Mouse (Mus musculus): ENCODE data around the gene Ptprt. TPM values are rescaled to one million over a fixed set of nuclear protein-coding genes. Genes with fewer than 3 reads are reported as not detected.

Gene Ptprt
- polyA plus RNA-seq, 1 experiment: 0.39 TPM

DNA sequence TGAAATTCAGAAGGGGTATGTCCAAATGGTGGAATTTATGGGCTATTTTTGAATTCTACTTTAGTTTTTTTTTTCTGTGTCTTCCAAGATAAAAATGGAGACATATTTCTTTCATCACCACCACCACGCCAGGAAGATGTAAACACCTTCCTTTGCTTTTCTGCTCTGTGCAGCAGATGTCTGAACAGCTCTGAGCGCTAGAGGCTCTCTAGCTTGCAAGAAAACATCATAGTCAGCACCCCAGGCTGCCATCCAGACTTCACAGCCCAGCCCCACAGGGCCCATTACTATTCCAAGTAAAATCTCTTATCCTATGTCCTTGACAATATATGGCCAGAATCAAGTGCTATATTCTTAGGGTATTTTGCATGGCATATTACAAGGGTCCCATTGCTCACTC, 542.9 kb downstream of the Ptprt start:
- Histone ChIP-seq H3K4me3 (ENCODE audit: low read depth, low read length) (no peak overlapping the region), H3K27ac (ENCODE audit: insufficient read depth, low read depth, low read length) (no peak overlapping the region), H3K36me3 (ENCODE audit: control insufficient read depth, insufficient read depth, low read length) (no peaks in the 10 kb centered on the region), H3K4me1 (ENCODE audit: control insufficient read depth, insufficient read depth, insufficient read length, low read length) (no peaks in the 10 kb centered on the region), H3K27me3 (ENCODE audit: control insufficient read depth, insufficient read depth, low read length) (no peaks in the 10 kb centered on the region)
- WGBS: 53% methylated on average over 2 of the region's 2 CpGs
- TF ChIP-seq CTCF (IDR thresholded peaks at IDR 0.05; ENCODE audit: extremely low read depth, insufficient read length, insufficient replicate concordance, low read depth, low read length) (no peak), POLR2A (IDR thresholded peaks at IDR 0.05; ENCODE audit: low read depth, low read length) (no peak)

DNA sequence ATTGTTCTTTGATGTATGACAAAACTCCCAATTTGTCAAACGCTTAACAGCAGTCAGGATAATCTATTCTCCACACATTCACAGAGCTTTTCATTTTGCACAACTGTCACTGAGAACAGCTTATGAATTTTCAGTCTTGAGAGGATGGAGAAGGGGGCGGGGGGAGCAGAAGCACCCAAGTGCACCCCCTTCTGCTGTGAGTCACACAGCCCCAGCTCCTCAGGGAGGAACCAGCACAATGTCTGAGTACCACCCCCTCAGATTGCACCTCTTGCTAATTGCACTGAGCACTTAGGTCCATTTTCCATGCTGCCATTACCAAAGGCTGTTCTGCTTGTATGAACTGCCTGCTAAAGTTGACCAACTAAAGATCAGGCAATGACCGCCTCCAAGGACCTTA, 578.6 kb downstream of the Ptprt start:
- no peaks in the 10 kb centered on the region for H3K36me3 ChIP-seq (ENCODE audit: control insufficient read depth, insufficient read depth, low read length)
- H3K4me3 ChIP-seq (ENCODE audit: low read depth, low read length): no peak overlapping the region
- TF ChIP-seq CTCF (IDR thresholded peaks at IDR 0.05; ENCODE audit: extremely low read depth, insufficient read length, insufficient replicate concordance, low read depth, low read length) (no peak), POLR2A (IDR thresholded peaks at IDR 0.05; ENCODE audit: low read depth, low read length) (no peak)
- no peak overlapping the region for H3K27ac ChIP-seq (ENCODE audit: insufficient read depth, low read depth, low read length)
- WGBS: 85% methylated on average over 3 of the region's 3 CpGs
- no peaks in the 10 kb centered on the region for H3K4me1 ChIP-seq (ENCODE audit: control insufficient read depth, insufficient read depth, insufficient read length, low read length)
- no peaks in the 10 kb centered on the region for H3K27me3 ChIP-seq (ENCODE audit: control insufficient read depth, insufficient read depth, low read length)

DNA sequence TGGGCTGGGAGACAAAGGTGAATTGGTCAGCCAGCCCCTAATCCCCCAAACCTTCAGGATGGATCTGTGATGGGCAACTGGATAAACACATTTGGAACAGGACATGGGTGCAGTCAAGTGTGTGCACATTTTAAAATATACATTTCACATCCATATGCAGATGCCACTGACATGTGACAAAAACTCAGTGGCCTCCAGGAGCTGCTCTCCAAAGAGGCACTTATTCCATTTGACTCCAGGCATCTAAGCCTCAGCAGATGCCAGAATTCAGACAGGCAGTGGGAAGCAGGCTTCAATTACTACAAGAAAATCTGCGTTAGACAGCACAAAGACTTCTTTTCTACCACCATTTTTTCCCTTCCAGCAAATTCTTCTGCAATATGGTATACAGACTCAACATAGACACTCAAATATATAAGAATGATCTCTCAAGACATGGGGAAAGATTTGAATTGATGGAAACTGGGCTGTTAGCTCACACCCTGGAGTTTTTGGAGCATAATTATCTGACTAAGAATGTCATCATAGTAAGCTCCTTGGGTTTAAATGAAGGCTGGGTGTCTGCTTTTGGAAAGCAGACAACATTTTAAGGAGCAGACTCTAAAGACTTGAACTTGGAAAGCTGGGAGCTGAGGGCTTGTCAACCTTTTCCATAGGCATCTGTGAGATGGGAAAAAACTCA, 580.1 kb downstream of the Ptprt start:
- no peak overlapping the region for H3K27ac ChIP-seq (ENCODE audit: insufficient read depth, low read depth, low read length)
- 71% methylated on average over 1 of the region's 1 CpGs for WGBS
- no peaks in the 10 kb centered on the region for H3K27me3 ChIP-seq (ENCODE audit: control insufficient read depth, insufficient read depth, low read length)
- H3K4me1 ChIP-seq (ENCODE audit: control insufficient read depth, insufficient read depth, insufficient read length, low read length): no peaks in the 10 kb centered on the region
- H3K36me3 ChIP-seq (ENCODE audit: control insufficient read depth, insufficient read depth, low read length): no peaks in the 10 kb centered on the region
- H3K4me3 ChIP-seq (ENCODE audit: low read depth, low read length): no peak overlapping the region
- no peak for TF ChIP-seq POLR2A (IDR thresholded peaks at IDR 0.05; ENCODE audit: low read depth, low read length)
- no peak for TF ChIP-seq CTCF (IDR thresholded peaks at IDR 0.05; ENCODE audit: extremely low read depth, insufficient read length, insufficient replicate concordance, low read depth, low read length)

DNA sequence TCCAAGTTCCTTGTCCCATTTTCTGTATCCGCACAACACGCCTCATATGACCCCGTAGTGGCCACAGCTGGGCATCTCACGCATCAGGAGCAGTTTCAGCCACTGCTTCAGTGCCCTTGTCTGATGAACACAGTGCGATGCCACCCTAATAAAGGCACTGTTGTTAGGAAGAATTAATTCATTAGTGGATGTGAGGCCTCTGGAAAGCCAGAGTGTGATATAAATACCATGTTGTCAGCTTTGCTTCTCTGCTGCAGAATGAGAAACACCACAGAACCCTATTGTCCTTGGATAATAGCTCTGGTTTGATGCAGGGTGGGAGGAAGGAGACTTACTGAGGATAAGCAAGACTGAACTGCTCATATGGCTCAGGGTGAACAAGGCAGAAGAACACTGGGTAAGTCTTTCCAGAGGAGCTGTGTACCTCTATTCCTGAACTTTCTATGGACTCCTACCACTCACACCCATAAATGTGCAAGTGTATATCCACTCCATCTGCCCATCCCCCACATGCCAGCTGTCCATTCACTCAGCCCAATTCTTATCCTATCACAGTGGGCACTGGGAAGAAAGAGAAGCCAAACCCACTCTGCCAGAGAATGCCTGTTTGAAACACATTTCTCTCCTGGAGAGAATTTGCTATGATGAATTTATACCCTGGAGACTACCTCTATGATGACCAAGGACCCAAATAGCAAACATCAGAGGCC, 582.2 kb downstream of the Ptprt start:
- no peak overlapping the region for H3K4me3 ChIP-seq (ENCODE audit: low read depth, low read length)
- H3K27me3 ChIP-seq (ENCODE audit: control insufficient read depth, insufficient read depth, low read length): no peaks in the 10 kb centered on the region
- H3K4me1 ChIP-seq (ENCODE audit: control insufficient read depth, insufficient read depth, insufficient read length, low read length): no peaks in the 10 kb centered on the region
- H3K27ac ChIP-seq (ENCODE audit: insufficient read depth, low read depth, low read length): no peak overlapping the region
- WGBS: 88% methylated on average over 5 of the region's 5 CpGs
- H3K36me3 ChIP-seq (ENCODE audit: control insufficient read depth, insufficient read depth, low read length): no peaks in the 10 kb centered on the region
- TF ChIP-seq POLR2A (IDR thresholded peaks at IDR 0.05; ENCODE audit: low read depth, low read length) (no peak), CTCF (IDR thresholded peaks at IDR 0.05; ENCODE audit: extremely low read depth, insufficient read length, insufficient replicate concordance, low read depth, low read length) (no peak)

DNA sequence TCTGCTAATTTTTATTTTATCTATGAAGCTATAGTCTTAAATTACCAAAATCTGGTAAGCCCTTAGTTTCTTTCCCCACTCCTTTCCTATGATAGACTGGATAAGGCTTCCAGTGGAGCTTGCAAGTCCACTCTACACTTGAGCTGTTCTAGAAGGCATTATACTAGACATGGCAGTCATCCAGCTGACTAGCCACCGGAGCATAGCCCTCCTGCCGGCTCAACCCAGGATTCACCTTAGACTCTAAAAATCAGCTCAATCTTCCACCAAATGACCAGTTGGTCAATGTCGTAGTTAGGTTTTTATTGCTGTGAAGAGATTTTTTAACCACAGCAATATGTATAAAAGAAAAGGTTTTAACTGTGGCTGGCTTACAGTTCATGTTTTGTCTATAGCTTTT, 608.1 kb downstream of the Ptprt start:
- no peaks in the 10 kb centered on the region for H3K4me1 ChIP-seq (ENCODE audit: control insufficient read depth, insufficient read depth, insufficient read length, low read length)
- no peak overlapping the region for H3K4me3 ChIP-seq (ENCODE audit: low read depth, low read length)
- no peaks in the 10 kb centered on the region for H3K36me3 ChIP-seq (ENCODE audit: control insufficient read depth, insufficient read depth, low read length)
- no peaks in the 10 kb centered on the region for H3K27me3 ChIP-seq (ENCODE audit: control insufficient read depth, insufficient read depth, low read length)
- 90% methylated on average over 3 of the region's 3 CpGs for WGBS
- TF ChIP-seq CTCF (IDR thresholded peaks at IDR 0.05; ENCODE audit: extremely low read depth, insufficient read length, insufficient replicate concordance, low read depth, low read length): no peak
- no peak for TF ChIP-seq POLR2A (IDR thresholded peaks at IDR 0.05; ENCODE audit: low read depth, low read length)
- H3K27ac ChIP-seq (ENCODE audit: insufficient read depth, low read depth, low read length): no peak overlapping the region

DNA sequence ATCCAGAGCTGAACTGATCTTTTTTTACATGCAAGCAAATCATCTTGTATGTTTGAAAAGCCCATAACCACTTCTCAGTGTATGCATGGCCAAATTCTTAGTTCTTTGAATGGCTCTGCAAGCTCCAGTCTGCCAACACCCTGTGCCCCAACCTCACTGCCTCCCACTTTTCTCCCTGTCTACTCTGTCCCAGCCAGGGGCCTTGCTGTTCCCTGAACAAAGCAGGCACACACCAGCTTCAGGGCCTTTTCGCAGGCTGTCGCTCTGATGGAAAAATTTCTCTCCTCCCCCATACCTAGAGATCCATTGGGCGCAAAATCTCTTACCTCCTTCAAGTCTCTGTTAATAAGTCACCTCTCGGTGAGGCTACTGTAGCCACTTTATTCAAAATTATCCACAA, 610.7 kb downstream of the Ptprt start:
- WGBS: 87% methylated on average over 4 of the region's 4 CpGs
- Histone ChIP-seq H3K4me3 (ENCODE audit: low read depth, low read length) (no peak overlapping the region), H3K27me3 (ENCODE audit: control insufficient read depth, insufficient read depth, low read length) (no peaks in the 10 kb centered on the region), H3K4me1 (ENCODE audit: control insufficient read depth, insufficient read depth, insufficient read length, low read length) (no peaks in the 10 kb centered on the region), H3K36me3 (ENCODE audit: control insufficient read depth, insufficient read depth, low read length) (no peaks in the 10 kb centered on the region), H3K27ac (ENCODE audit: insufficient read depth, low read depth, low read length) (no peak overlapping the region)
- TF ChIP-seq POLR2A (IDR thresholded peaks at IDR 0.05; ENCODE audit: low read depth, low read length) (no peak), CTCF (IDR thresholded peaks at IDR 0.05; ENCODE audit: extremely low read depth, insufficient read length, insufficient replicate concordance, low read depth, low read length) (no peak)

DNA sequence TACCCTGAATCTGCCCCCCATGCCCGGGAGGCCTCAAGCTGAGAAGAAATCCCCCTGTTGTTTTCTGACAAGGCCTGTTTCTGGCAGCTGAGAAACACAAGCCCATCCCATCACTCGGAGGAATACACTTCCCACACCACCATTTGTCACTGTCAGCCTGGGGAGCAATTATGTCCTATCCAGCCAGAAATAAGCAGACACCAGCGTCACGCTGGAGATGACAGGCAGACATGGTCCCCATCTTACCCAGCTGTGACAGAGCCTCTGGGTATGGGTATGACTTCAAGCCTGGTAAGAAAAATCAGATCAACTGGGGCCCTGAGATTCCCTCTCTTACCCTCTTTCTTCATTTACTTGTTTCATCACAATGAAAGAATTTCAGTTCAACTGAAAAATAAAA, 625.3 kb downstream of the Ptprt start:
- 66% methylated on average over 4 of the region's 4 CpGs for WGBS
- H3K4me3 ChIP-seq (ENCODE audit: low read depth, low read length): no peak overlapping the region
- H3K36me3 ChIP-seq (ENCODE audit: control insufficient read depth, insufficient read depth, low read length): no peaks in the 10 kb centered on the region
- no peaks in the 10 kb centered on the region for H3K4me1 ChIP-seq (ENCODE audit: control insufficient read depth, insufficient read depth, insufficient read length, low read length)
- no peaks in the 10 kb centered on the region for H3K27me3 ChIP-seq (ENCODE audit: control insufficient read depth, insufficient read depth, low read length)
- H3K27ac ChIP-seq (ENCODE audit: insufficient read depth, low read depth, low read length): no peak overlapping the region
- TF ChIP-seq POLR2A (IDR thresholded peaks at IDR 0.05; ENCODE audit: low read depth, low read length) (no peak), CTCF (IDR thresholded peaks at IDR 0.05; ENCODE audit: extremely low read depth, insufficient read length, insufficient replicate concordance, low read depth, low read length) (no peak)
